Mouse (Mus musculus): ENCODE data around the gene Fahd2a. TPM values are rescaled to one million over a fixed set of nuclear protein-coding genes. Genes with fewer than 3 reads are reported as not detected.

The Fahd2a gene
- polyA plus RNA-seq, 1 experiment = 25.8 TPM

DNA sequence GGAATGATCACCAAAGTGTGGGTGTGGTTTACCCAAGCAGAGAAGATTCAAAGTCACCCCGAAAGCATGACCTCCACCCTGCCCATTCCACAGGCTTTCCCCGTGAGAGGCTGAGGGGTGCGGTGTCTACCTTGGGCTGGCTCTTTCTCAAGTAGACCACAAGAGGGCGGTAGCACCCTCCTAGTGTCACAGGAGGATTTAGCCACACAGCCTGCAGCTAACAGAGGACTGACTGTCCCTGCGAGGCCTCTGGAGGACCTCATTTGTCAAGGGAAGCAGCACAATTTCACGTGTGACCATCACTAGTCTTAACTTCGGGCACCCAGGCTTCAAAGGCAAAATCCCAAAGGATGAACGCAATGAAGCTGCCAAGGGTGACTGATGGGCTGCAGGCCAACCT is 17.9 kb upstream of the Fahd2a start:
- DNase-seq (ENCODE audit: low read depth) = peak; percentile 75
- TF ChIP-seq CTCF (IDR thresholded peaks at IDR 0.05; ENCODE audit: borderline replicate concordance, extremely low read depth, insufficient read depth, insufficient read length) (peak; percentile 88), POLR2A (IDR thresholded peaks at IDR 0.05; ENCODE audit: borderline replicate concordance, extremely low read depth, insufficient read depth, insufficient read length, poor library complexity, severe bottlenecking) (no peak)

DNA sequence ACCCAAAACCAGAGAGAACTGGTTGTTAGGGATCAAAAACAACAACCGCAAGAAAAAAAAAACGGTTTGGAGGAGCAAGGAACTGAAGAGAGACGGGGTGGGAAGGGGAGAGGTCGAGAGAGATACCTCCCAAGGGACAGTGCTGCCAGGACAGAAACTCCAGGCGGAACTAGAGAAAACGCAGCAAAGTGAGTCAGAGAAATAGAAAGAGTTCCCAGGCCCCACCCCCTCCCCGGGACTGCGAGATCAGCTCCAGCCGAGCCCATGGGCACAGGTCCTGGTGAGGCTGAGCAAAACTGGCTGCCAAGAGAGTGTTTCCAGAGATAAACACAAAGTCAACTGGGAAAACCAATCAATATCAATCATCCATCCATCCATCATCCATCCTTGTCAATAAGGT is 17.0 kb upstream of the Fahd2a start:
- no peak for TF ChIP-seq POLR2A (IDR thresholded peaks at IDR 0.05; ENCODE audit: borderline replicate concordance, extremely low read depth, insufficient read depth, insufficient read length, poor library complexity, severe bottlenecking)
- no peak for TF ChIP-seq CTCF (IDR thresholded peaks at IDR 0.05; ENCODE audit: borderline replicate concordance, extremely low read depth, insufficient read depth, insufficient read length)
- DNase-seq (ENCODE audit: low read depth) = no peak

DNA sequence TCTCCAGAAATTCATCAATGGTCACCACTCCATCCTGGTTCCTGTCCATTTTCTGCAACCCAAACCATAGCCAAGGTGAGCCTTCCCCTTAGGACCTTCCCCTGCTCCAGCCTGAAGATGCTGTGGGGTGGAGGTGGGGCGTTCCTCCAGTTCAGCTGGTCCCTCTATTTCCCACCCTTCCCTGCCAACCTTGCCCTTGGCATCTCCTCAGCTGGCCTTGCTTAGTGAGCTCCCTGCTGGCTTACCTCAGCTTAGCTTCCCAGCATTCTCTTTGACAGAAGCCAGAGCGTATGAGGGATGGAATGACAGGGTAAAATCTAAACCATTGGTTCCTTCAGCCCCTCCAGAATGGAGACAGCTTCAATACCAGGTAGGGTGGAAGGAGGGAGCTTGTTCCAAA is 15.0 kb upstream of the Fahd2a start:
- DNase-seq (ENCODE audit: low read depth) = no peak
- TF ChIP-seq CTCF (IDR thresholded peaks at IDR 0.05; ENCODE audit: borderline replicate concordance, extremely low read depth, insufficient read depth, insufficient read length) (no peak), POLR2A (IDR thresholded peaks at IDR 0.05; ENCODE audit: borderline replicate concordance, extremely low read depth, insufficient read depth, insufficient read length, poor library complexity, severe bottlenecking) (no peak)

- no peak for TF ChIP-seq POLR2A (IDR thresholded peaks at IDR 0.05; ENCODE audit: borderline replicate concordance, extremely low read depth, insufficient read depth, insufficient read length, poor library complexity, severe bottlenecking)
- TF ChIP-seq CTCF (IDR thresholded peaks at IDR 0.05; ENCODE audit: borderline replicate concordance, extremely low read depth, insufficient read depth, insufficient read length) = peak; percentile 89
- DNase-seq (ENCODE audit: low read depth) = peak; percentile 64
Observed at GRCm38 (mm10) chr2:127453764-127454163, 9.4 kb upstream of the Fahd2a start.

- no peak for DNase-seq (ENCODE audit: low read depth)
- TF ChIP-seq CTCF (IDR thresholded peaks at IDR 0.05; ENCODE audit: borderline replicate concordance, extremely low read depth, insufficient read depth, insufficient read length) (no peak), POLR2A (IDR thresholded peaks at IDR 0.05; ENCODE audit: borderline replicate concordance, extremely low read depth, insufficient read depth, insufficient read length, poor library complexity, severe bottlenecking) (no peak)
Observed at GRCm38 (mm10) chr2:127453141-127453540, 8.8 kb upstream of the Fahd2a start.

DNA sequence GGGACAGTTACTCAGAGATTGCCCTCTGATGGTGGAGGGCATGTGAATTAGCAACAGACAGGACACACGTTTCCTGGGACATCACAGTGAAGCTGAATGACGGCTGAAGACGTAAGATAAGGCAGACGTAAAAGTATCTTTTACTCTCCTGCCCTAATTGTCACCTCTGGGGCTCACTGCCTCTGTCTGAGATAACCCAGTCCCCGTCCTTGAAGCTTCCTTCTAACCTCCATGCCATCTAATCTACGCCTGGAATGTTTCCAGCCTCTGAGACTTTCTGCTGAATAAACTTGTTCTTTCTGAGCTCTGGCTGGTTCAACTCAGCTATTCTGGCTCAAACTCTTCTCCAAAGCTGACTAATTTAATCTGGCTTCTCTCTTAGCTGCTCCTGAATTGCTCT is 7.4 kb upstream of the Fahd2a start:
- no peak for DNase-seq (ENCODE audit: low read depth)
- TF ChIP-seq CTCF (IDR thresholded peaks at IDR 0.05; ENCODE audit: borderline replicate concordance, extremely low read depth, insufficient read depth, insufficient read length) (no peak), POLR2A (IDR thresholded peaks at IDR 0.05; ENCODE audit: borderline replicate concordance, extremely low read depth, insufficient read depth, insufficient read length, poor library complexity, severe bottlenecking) (no peak)

- no peak for DNase-seq (ENCODE audit: low read depth)
- TF ChIP-seq CTCF (IDR thresholded peaks at IDR 0.05; ENCODE audit: borderline replicate concordance, extremely low read depth, insufficient read depth, insufficient read length) (no peak), POLR2A (IDR thresholded peaks at IDR 0.05; ENCODE audit: borderline replicate concordance, extremely low read depth, insufficient read depth, insufficient read length, poor library complexity, severe bottlenecking) (no peak)
Observed at GRCm38 (mm10) chr2:127449691-127450090, 5.3 kb upstream of the Fahd2a start.

DNA sequence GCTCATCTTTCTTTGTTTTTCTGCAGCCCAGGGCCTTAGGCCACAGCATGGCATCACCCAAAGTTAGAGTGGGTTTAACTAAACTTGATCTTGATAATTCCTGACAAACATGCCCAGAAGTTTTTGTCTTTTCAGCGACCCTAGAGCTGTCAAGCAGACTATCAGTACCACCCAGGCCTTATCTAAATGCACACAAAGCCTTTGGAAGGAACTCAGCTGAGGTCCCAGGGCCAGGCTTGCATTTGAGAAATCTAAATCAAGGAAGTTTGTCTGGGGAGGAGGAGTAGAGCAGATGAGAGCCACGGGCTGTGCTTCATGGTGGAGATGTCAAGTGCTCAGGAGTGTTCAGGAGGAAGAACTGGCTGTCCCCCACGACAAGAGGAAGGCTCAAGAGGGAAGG is 2.5 kb upstream of the Fahd2a start:
- TF ChIP-seq CTCF (IDR thresholded peaks at IDR 0.05; ENCODE audit: borderline replicate concordance, extremely low read depth, insufficient read depth, insufficient read length) (no peak), POLR2A (IDR thresholded peaks at IDR 0.05; ENCODE audit: borderline replicate concordance, extremely low read depth, insufficient read depth, insufficient read length, poor library complexity, severe bottlenecking) (no peak)
- DNase-seq (ENCODE audit: low read depth) = no peak

- no peak for DNase-seq (ENCODE audit: low read depth)
- TF ChIP-seq CTCF (IDR thresholded peaks at IDR 0.05; ENCODE audit: borderline replicate concordance, extremely low read depth, insufficient read depth, insufficient read length) = no peak
- TF ChIP-seq POLR2A (IDR thresholded peaks at IDR 0.05; ENCODE audit: borderline replicate concordance, extremely low read depth, insufficient read depth, insufficient read length, poor library complexity, severe bottlenecking) = no peak
Observed at GRCm38 (mm10) chr2:127437697-127438096, 6.7 kb downstream of the Fahd2a start.

DNA sequence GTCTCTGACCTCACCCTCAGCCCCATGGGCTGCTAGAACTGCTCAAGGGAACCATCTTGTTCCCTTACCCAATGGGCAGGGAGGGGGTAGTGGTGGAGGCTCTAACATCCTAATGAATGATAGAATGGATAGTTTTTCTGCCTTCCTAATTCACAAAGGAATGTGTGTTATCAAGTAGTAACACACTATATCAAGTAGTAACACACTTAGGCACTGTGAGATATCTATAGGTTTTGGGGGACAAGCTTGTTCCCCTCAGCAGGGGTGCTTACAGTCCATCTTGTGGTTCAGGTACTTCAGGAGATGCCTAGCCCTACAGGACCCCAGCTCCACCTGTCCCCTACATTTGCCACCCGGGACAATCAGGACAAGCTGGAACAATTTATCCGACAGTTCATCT is 8.8 kb downstream of the Fahd2a start:
- no peak for TF ChIP-seq CTCF (IDR thresholded peaks at IDR 0.05; ENCODE audit: borderline replicate concordance, extremely low read depth, insufficient read depth, insufficient read length)
- no peak for TF ChIP-seq POLR2A (IDR thresholded peaks at IDR 0.05; ENCODE audit: borderline replicate concordance, extremely low read depth, insufficient read depth, insufficient read length, poor library complexity, severe bottlenecking)

DNA sequence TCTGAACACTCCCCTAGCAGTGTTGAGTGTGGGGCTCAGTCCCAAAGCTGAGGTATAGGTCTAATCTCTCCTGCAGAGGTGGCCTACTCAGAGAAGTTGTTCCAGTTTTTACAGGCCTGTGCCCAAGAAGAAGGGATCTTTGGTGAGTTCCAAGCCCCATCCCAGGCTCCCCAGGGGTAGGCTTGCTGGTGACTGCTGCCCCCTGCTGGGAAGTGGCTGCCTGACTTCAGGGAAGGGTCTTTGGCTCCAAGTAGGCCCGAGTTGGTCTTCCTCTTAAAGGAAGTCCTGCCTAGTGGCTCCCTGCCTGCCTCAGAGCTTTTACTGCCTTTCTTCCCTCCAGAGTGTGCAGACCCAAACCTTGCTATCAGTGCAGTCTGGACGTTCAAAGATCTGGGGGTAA is 9.2 kb downstream of the Fahd2a start:
- TF ChIP-seq POLR2A (IDR thresholded peaks at IDR 0.05; ENCODE audit: borderline replicate concordance, extremely low read depth, insufficient read depth, insufficient read length, poor library complexity, severe bottlenecking) (no peak), CTCF (IDR thresholded peaks at IDR 0.05; ENCODE audit: borderline replicate concordance, extremely low read depth, insufficient read depth, insufficient read length) (peak; percentile 64)
- peak; percentile 29 for DNase-seq (ENCODE audit: low read depth)

More for the DNA sequence above, 8.8 kb downstream of the Fahd2a start:
- DNase-seq (ENCODE audit: low read depth) = no peak

DNA sequence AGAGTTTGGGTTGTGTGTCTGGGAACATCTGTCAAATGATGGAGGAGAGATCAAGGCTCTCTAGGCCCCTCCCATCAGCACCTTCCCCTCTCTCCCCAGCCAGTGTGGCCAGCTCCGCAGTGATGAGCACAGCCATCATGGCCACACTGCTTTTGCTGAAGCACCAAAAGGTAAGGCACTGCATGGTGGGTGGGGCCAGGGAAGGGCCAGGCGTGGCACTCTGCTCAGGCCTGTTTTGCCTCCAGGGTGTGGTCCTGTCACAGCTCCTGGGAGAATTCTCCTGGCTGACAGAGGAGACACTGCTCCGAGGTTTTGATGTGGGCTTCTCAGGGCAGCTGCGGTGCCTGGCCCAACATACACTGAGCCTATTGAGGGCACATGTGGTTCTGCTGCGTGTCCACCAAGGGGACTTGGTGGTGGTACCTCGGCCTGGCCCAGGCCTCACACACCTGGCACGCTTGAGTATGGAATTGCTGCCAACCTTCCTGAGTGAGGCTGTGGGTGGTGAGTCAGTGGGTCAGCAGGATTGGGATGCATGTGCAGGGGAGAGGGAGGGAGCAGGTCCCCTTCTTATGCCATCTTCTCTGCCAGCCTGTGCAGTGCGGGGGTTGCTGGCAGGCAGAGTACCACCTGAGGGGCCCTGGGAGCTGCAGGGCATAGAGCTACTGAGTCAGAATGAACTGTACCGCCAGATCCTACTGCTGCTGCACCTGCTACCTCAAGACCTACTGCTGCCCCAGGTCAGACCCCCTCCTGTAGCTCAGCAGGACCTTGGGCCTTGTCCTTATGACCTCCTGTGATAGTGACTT is 10.7 kb downstream of the Fahd2a start:
- no peak for DNase-seq (ENCODE audit: low read depth)
- no peak for TF ChIP-seq CTCF (IDR thresholded peaks at IDR 0.05; ENCODE audit: borderline replicate concordance, extremely low read depth, insufficient read depth, insufficient read length)
- TF ChIP-seq POLR2A (IDR thresholded peaks at IDR 0.05; ENCODE audit: borderline replicate concordance, extremely low read depth, insufficient read depth, insufficient read length, poor library complexity, severe bottlenecking) = no peak
